Mouse (Mus musculus) small intestine, adult 2 months (tissue): ENCODE measurements around the gene Mfap1a. TPM values are rescaled to one million over a fixed set of nuclear protein-coding genes. Genes with fewer than 3 reads are reported as not detected.

Experiments used
- H3K27ac ChIP-seq: fragments of 200-500 bp; 2 replicates; pipeline ENCODE4 v1.5.1; 2012; ENCODE audit warnings: low read depth, low read length, control low read depth, inconsistent platforms; ENCODE audit not compliant: insufficient read depth
- H3K27me3 ChIP-seq: fragments of 200-500 bp; 2 replicates; pipeline ENCODE4 v1.6.1; 2012; ENCODE audit warnings: mild to moderate bottlenecking, moderate library complexity, low read length, inconsistent platforms; ENCODE audit not compliant: control insufficient read depth, insufficient read depth
- H3K36me3 ChIP-seq: fragments of 200-500 bp; 2 replicates; pipeline ENCODE4 v1.6.1; 2012; ENCODE audit warnings: mild to moderate bottlenecking, low read length, control low read depth, inconsistent platforms; ENCODE audit not compliant: control insufficient read depth, insufficient read depth
- H3K4me1 ChIP-seq: fragments of 200-500 bp; 2 replicates; pipeline ENCODE4 v1.6.1; 2012; ENCODE audit warnings: low read length, inconsistent platforms, mixed read lengths; ENCODE audit not compliant: control insufficient read depth, insufficient read depth, insufficient read length
- H3K4me3 ChIP-seq: fragments of 200-500 bp; 2 replicates; pipeline ENCODE4 v1.5.1; 2012; ENCODE audit warnings: low read depth, mild to moderate bottlenecking, control low read depth, inconsistent platforms, low read length, moderate library complexity
- CTCF ChIP-seq: fragments of 200-500 bp; IDR thresholded peaks from 2 replicates; pipeline ENCODE4 v1.5.1; 2012; ENCODE audit warnings: low read depth, mild to moderate bottlenecking, control low read depth, inconsistent platforms, low read length, moderate library complexity, mixed read lengths; ENCODE audit not compliant: insufficient replicate concordance, insufficient read length; ENCODE audit errors: extremely low read depth
- POLR2A ChIP-seq: fragments of 200-500 bp; IDR thresholded peaks from 2 replicates; pipeline ENCODE4 v1.6.1; 2012; ENCODE audit warnings: low read depth, mild to moderate bottlenecking, control low read depth, inconsistent platforms, low read length, moderate library complexity
- WGBS: fragments of 180-500 bp; shearing (Covaris S2); methylation state at CpG from one replicate; pipeline ENCODE4 v1.1.7; 2018; 5-methylcytosine and 5-hydroxymethylcytosine counted together
- polyA plus RNA-seq: library from polyadenylated mRNA; depleted of rRNA; stranded (reverse); fragments of >200 nt; gene quantifications from 2 replicates; pipeline ENCODE4 v1.2.3, GENCODE M21; 2012; rRNA removed

Mfap1a gene
- polyA plus RNA-seq, 1 experiment: 0.63 TPM

- Histone ChIP-seq H3K4me3 (peak overlapping the region; percentile 71), H3K4me1 (peaks cover 8% of the 10 kb centered on the region; the same call in 1 of the 2 replicates), H3K27me3 (no peaks in the 10 kb centered on the region), H3K36me3 (peaks cover 12% of the 10 kb centered on the region), H3K27ac (peak overlapping the region; percentile 43)
- no peak for TF ChIP-seq POLR2A
- TF ChIP-seq CTCF: no peak
- WGBS: 6% methylated on average over 8 of the region's 8 CpGs
Measured at GRCm38 (mm10) chr2:121443068-121443349, 63.5 kb downstream of the Mfap1a start.

DNA sequence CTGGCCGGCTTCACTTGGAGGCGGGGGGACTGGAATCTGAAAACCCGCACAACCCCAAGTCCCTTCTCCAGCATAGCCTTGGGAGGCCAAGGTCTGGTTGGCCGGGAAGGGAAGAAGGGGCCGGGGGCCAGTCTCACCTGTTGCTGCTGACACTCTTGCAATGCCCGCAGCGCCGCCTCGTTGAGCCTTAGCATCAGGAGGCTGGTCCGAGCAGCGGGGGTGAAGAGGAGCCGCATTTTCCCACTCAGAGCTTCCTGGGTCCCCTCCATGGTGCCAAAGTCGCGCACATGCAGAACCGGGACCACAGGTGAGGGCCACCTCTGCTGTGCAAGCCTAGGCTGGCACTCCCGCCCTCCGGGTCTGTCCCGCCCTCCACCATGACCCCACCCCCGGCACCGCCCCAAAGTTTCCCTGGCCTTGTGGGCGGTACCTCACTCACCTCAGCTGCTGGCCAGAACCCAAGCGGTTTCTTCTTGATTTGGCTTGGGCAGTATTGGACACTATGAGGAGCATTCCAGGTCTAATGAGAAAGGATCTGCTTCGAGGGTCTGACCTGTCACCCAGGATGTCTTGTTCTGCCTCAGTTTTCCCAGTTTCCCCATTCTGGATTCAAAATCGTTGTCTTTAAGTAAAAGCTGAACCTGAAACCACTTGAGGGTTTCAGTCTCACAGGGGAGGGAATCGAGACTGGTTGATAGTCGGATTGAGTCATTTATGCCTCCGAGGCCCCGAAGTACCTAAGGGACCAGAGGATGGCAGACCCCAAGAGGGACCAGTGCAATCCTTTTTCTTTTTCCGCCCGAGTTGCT lies 64.0 kb downstream of the Mfap1a start:
- peak overlapping the region; percentile 43 for H3K27ac ChIP-seq
- WGBS: under 1% methylated on average over 30 of the region's 30 CpGs
- no peaks in the 10 kb centered on the region for H3K27me3 ChIP-seq
- TF ChIP-seq POLR2A (no peak; the same call in 1 of the 2 replicates), CTCF (no peak)
- peak overlapping the region; percentile 71 for H3K4me3 ChIP-seq
- peaks cover 8% of the 10 kb centered on the region; the same call in 1 of the 2 replicates for H3K4me1 ChIP-seq
- peaks cover 17% of the 10 kb centered on the region for H3K36me3 ChIP-seq

Other genes starting within 250 kb of the Mfap1a start
- 4.6 and 9.5 TPM in 2 replicates for gene Trp53bp1, start 235.3 kb downstream of the Mfap1a start, polyA plus RNA-seq
- gene Map1a, start 217.1 kb downstream of the Mfap1a start, polyA plus RNA-seq: 1.9 and 2.2 TPM in 2 replicates
- 19.8 and 47.0 TPM in 2 replicates for gene Ppip5k1, start 151.3 kb downstream of the Mfap1a start, polyA plus RNA-seq
- gene Ckmt1, start 149.0 kb downstream of the Mfap1a start, polyA plus RNA-seq: 1,046 and 2,297 TPM in 2 replicates
- gene Strc, start 119.5 kb downstream of the Mfap1a start, polyA plus RNA-seq: 0.55 and 1.0 TPM in 2 replicates
- 937 and 1,104 TPM in 2 replicates for gene Pdia3, start 92.9 kb downstream of the Mfap1a start, polyA plus RNA-seq
- gene Catsper2, start 92.9 kb downstream of the Mfap1a start, polyA plus RNA-seq: 0.80 and 0.84 TPM in 2 replicates
- 1.2 and 2.7 TPM in 2 replicates for gene Ell3, start 62.4 kb downstream of the Mfap1a start, polyA plus RNA-seq
- 475 and 539 TPM in 2 replicates for gene Serf2, start 57.5 kb downstream of the Mfap1a start, polyA plus RNA-seq
- gene Hypk, start 53.4 kb downstream of the Mfap1a start, polyA plus RNA-seq: 1.5 and 3.3 TPM in 2 replicates
- 0.06 and 0.10 TPM in 2 replicates for gene Serinc4, start 49.9 kb downstream of the Mfap1a start, polyA plus RNA-seq
- 0.51 and 0.66 TPM in 2 replicates for gene Mfap1b, start 32.6 kb downstream of the Mfap1a start, polyA plus RNA-seq
- 0.47 and 1.6 TPM in 2 replicates for gene Wdr76, start 58 bp upstream of the Mfap1a start, polyA plus RNA-seq